In genomic region chr13:60298575-60298974, GRCm38 (mm10) we compare ENCODE assay signal across 10 mouse cellular contexts.
A peak's percentile ranks its signal among the peaks of the same experiment; 100 is the strongest.
DNase-seq lines count a peak whose midpoint lies in the region; ATAC-seq and TF ChIP-seq lines count a peak whose summit lies in the region.
"Had no signal": no experiment of that assay in that cellular context is flagged by ENCODE, and none has a peak within 500 bp of the region (broad histone marks: within the 10 kb centered on the region; RNA-seq: fewer than 3 reads in every experiment).

No protein-coding gene starts in this region.

- H3K4me3 ChIP-seq in intestine, embryonic 14.5 days (ENCODE audit: low read depth, low read length), result no peak overlapping the region
- H3K4me3 ChIP-seq in intestine, postnatal 0 days (ENCODE audit: low read depth, low read length), result no peak overlapping the region
- H3K4me3 ChIP-seq in heart, embryonic 15.5 days, result no peak overlapping the region
- H3K4me3 ChIP-seq in lung, embryonic 16.5 days (ENCODE audit: low read length), result no peak overlapping the region
- H3K4me3 ChIP-seq: left cerebral cortex, adult 2 months; midbrain, embryonic 15.5 days had no signal

- no peaks in the 10 kb centered on the region for H3K36me3 ChIP-seq in intestine, embryonic 14.5 days (ENCODE audit: control insufficient read depth, insufficient read depth, low read length)
- no peaks in the 10 kb centered on the region for H3K36me3 ChIP-seq in intestine, postnatal 0 days (ENCODE audit: control insufficient read depth, insufficient read depth)
- no peaks in the 10 kb centered on the region for H3K36me3 ChIP-seq in heart, embryonic 15.5 days
- no peaks in the 10 kb centered on the region for H3K36me3 ChIP-seq in lung, embryonic 16.5 days (ENCODE audit: control insufficient read depth, insufficient read depth, low read length)
- H3K36me3 ChIP-seq: midbrain, embryonic 15.5 days had no signal

- no peak for DNase-seq in intestine, embryonic 14.5 days (ENCODE audit: low spot score)
- DNase-seq in adrenal gland, adult 2 months, result peak; percentile 78
- DNase-seq in cerebellum, adult 8-10 months, result no peak
- no peak for DNase-seq in thymus, postnatal 4 days
- DNase-seq in cerebellum, adult 9-11 months, result no peak

- no peak overlapping the region for H3K4me2 ChIP-seq in intestine, embryonic 14.5 days (ENCODE audit: low read length)
- no peak overlapping the region for H3K4me2 ChIP-seq in intestine, postnatal 0 days (replicated peaks; ENCODE audit: low read depth)
- no peak overlapping the region for H3K4me2 ChIP-seq in heart, embryonic 15.5 days
- H3K4me2 ChIP-seq in lung, embryonic 16.5 days (ENCODE audit: low read depth, low read length), result no peak overlapping the region
- H3K4me2 ChIP-seq: midbrain, embryonic 15.5 days had no signal

- no peaks in the 10 kb centered on the region for H3K27me3 ChIP-seq in intestine, embryonic 14.5 days (replicated peaks; ENCODE audit: control insufficient read depth, insufficient read depth, low read length)
- no peaks in the 10 kb centered on the region for H3K27me3 ChIP-seq in intestine, postnatal 0 days (replicated peaks; ENCODE audit: control insufficient read depth, insufficient read depth, low read length)
- H3K27me3 ChIP-seq in heart, embryonic 15.5 days, result no peaks in the 10 kb centered on the region
- no peaks in the 10 kb centered on the region for H3K27me3 ChIP-seq in lung, embryonic 16.5 days (ENCODE audit: control insufficient read depth, insufficient read depth, low read depth, low read length)
- H3K27me3 ChIP-seq: midbrain, embryonic 15.5 days had no signal

- no peak overlapping the region for H3K9ac ChIP-seq in intestine, embryonic 14.5 days (ENCODE audit: low read length)
- H3K9ac ChIP-seq in intestine, postnatal 0 days (ENCODE audit: low read depth, low read length), result no peak overlapping the region
- no peak overlapping the region for H3K9ac ChIP-seq in heart, embryonic 15.5 days
- no peak overlapping the region for H3K9ac ChIP-seq in lung, embryonic 16.5 days (ENCODE audit: low read length)
- H3K9ac ChIP-seq: midbrain, embryonic 15.5 days had no signal

- WGBS in intestine, embryonic 14.5 days, result 50% methylated on average over 2 of the region's 2 CpGs
- WGBS in intestine, postnatal 0 days, result 67% methylated on average over 2 of the region's 2 CpGs
- 45% methylated on average over 2 of the region's 2 CpGs for WGBS in heart, embryonic 15.5 days
- 48% methylated on average over 2 of the region's 2 CpGs for WGBS in lung, embryonic 16.5 days

- no peak for TF ChIP-seq CTCF in intestine, postnatal 0 days (IDR thresholded peaks at IDR 0.05; ENCODE audit: low read depth)

- H3K4me1 ChIP-seq in intestine, embryonic 14.5 days (replicated peaks; ENCODE audit: control insufficient read depth, insufficient read depth, low read length), result peaks cover 22% of the 10 kb centered on the region
- H3K4me1 ChIP-seq in intestine, postnatal 0 days (replicated peaks; ENCODE audit: control insufficient read depth, insufficient read depth, low read length), result no peaks in the 10 kb centered on the region
- H3K4me1 ChIP-seq in heart, embryonic 15.5 days (replicated peaks), result peaks cover 7% of the 10 kb centered on the region; the same call in 1 of the 2 replicates
- peaks cover 19% of the 10 kb centered on the region for H3K4me1 ChIP-seq in lung, embryonic 16.5 days (replicated peaks; ENCODE audit: control insufficient read depth, insufficient read depth, low read length)
- H3K4me1 ChIP-seq: midbrain, embryonic 15.5 days had no signal

- ATAC-seq in intestine, embryonic 14.5 days (replicated peaks; ENCODE audit: low FRiP score, low TSS enrichment, low read depth), result no peak
- no peak for ATAC-seq in intestine, postnatal 0 days
- ATAC-seq in heart, embryonic 15.5 days (replicated peaks; ENCODE audit: insufficient number of reproducible peaks, insufficient read depth, low FRiP score, low read depth), result no peak
- peak; percentile 72 for ATAC-seq in lung, embryonic 16.5 days (ENCODE audit: low read depth)
- ATAC-seq: midbrain, embryonic 15.5 days had no signal

- peak overlapping the region; percentile 29 for H3K27ac ChIP-seq in intestine, embryonic 14.5 days (ENCODE audit: low read depth)
- no peak overlapping the region for H3K27ac ChIP-seq in intestine, postnatal 0 days (ENCODE audit: low read depth, low read length)
- H3K27ac ChIP-seq in heart, embryonic 15.5 days, result peak overlapping the region; percentile 50; the same call in 1 of the 2 replicates
- no peak overlapping the region; the same call in 1 of the 2 replicates for H3K27ac ChIP-seq in lung, embryonic 16.5 days (ENCODE audit: low read length)
- H3K27ac ChIP-seq: left cerebral cortex, adult 2 months; midbrain, embryonic 15.5 days had no signal

- no peaks in the 10 kb centered on the region for H3K9me3 ChIP-seq in intestine, embryonic 14.5 days (ENCODE audit: control insufficient read depth, low read length)
- no peaks in the 10 kb centered on the region for H3K9me3 ChIP-seq in intestine, postnatal 0 days (ENCODE audit: control insufficient read depth)
- H3K9me3 ChIP-seq in heart, embryonic 15.5 days (replicated peaks), result no peaks in the 10 kb centered on the region
- no peaks in the 10 kb centered on the region for H3K9me3 ChIP-seq in lung, embryonic 16.5 days (ENCODE audit: control insufficient read depth, low read length)
- H3K9me3 ChIP-seq: midbrain, embryonic 15.5 days had no signal

Comparison
In these comparisons a context has a peak if more than half of its experiments do, and no peak if none do; other contexts are left out.
1. H3K27ac ChIP-seq: peak in intestine, embryonic 14.5 days (single experiment) and heart, embryonic 15.5 days (single experiment); none in intestine, postnatal 0 days (single experiment) and lung, embryonic 16.5 days (single experiment).